Mouse (Mus musculus) CD4-positive, CD25-positive, alpha-beta regulatory T cell (primary cell): Measurements from ENCODE around the gene Trim31. TPM values are rescaled to one million over a fixed set of nuclear protein-coding genes. Genes with fewer than 3 reads are reported as not detected.

Source experiments
- polyA plus RNA-seq: library from polyadenylated mRNA; unstranded; fragments of 100-300 nt; shearing (Covaris generic); gene quantifications from one replicate; pipeline ENCODE4 v1.2.1, GENCODE M21; 2017

Gene Trim31
- polyA plus RNA-seq: not detected

GRCm38 (mm10) chr17:36897552-36898205 is at the start of gene Trim31:
Gene Trim31, plus strand, starts transcription at chr17:36898118.

GRCm38 (mm10) chr17:36866719-36867527 is 31.0 kb upstream of the Trim31 start, which contains the start of gene Trim15:
Gene Trim15, minus strand, starts transcription at chr17:36867210.

GRCm38 (mm10) chr17:36869284-36869954 is 28.5 kb upstream of the Trim31 start, which contains the start of gene Trim10:
Gene Trim10, plus strand, starts transcription at chr17:36869574.

GRCm38 (mm10) chr17:36890073-36890903 is 7.6 kb upstream of the Trim31 start, which contains the start of gene Trim40:
Gene Trim40, minus strand, starts transcription at chr17:36890123.

GRCm38 (mm10) chr17:36942791-36943471 is 45.0 kb downstream of the Trim31 start, which contains the start of gene Rnf39:
Gene Rnf39, plus strand, starts transcription at chr17:36942918.

GRCm38 (mm10) chr17:36950981-36951947 is 53.3 kb downstream of the Trim31 start, which contains the start of gene Ppp1r11:
Gene Ppp1r11, minus strand, starts transcription at chr17:36951741.

GRCm38 (mm10) chr17:36957999-36958743 is 60.3 kb downstream of the Trim31 start, which contains the start of the genes Znrd1 and Znrd1as:
Gene Znrd1, minus strand, starts transcription at chr17:36958559.
Gene Znrd1as, plus strand, starts transcription at chr17:36958592.

Other genes with a start within 250 kb of the Trim31 start
- gene H2-M1, start 225.9 kb upstream of the Trim31 start, polyA plus RNA-seq: not detected
- not detected for gene H2-M10.5, start 125.2 kb upstream of the Trim31 start, polyA plus RNA-seq
- gene H2-M10.6, start 85.9 kb upstream of the Trim31 start, polyA plus RNA-seq: not detected
- 133 TPM for gene Trim26, start 61.0 kb upstream of the Trim31 start, polyA plus RNA-seq
- 0.43 TPM for gene Trim15, start 30.9 kb upstream of the Trim31 start, polyA plus RNA-seq
- 0.07 TPM for gene Trim10, start 28.5 kb upstream of the Trim31 start, polyA plus RNA-seq
- not detected for gene Trim40, start 8.0 kb upstream of the Trim31 start, polyA plus RNA-seq
- gene Rnf39, start 44.8 kb downstream of the Trim31 start, polyA plus RNA-seq: 0.17 TPM
- 126 TPM for gene Ppp1r11, start 53.6 kb downstream of the Trim31 start, polyA plus RNA-seq
- 85.3 TPM for gene Znrd1, start 60.4 kb downstream of the Trim31 start, polyA plus RNA-seq
- gene Znrd1as, start 60.5 kb downstream of the Trim31 start, polyA plus RNA-seq: 6.6 TPM
- gene 2410137M14Rik, start 83.1 kb downstream of the Trim31 start, polyA plus RNA-seq: not detected
- gene H2-M5, start 91.4 kb downstream of the Trim31 start, polyA plus RNA-seq: not detected
- gene Zfp57, start 103.0 kb downstream of the Trim31 start, polyA plus RNA-seq: not detected
- not detected for gene Mog, start 125.3 kb downstream of the Trim31 start, polyA plus RNA-seq
- gene Gabbr1, start 147.8 kb downstream of the Trim31 start, polyA plus RNA-seq: 12.6 TPM
- gene Olfr90, start 190.4 kb downstream of the Trim31 start, polyA plus RNA-seq: 0.20 TPM
- not detected for gene Olfr91, start 200.2 kb downstream of the Trim31 start, polyA plus RNA-seq
- gene Olfr92, start 222.0 kb downstream of the Trim31 start, polyA plus RNA-seq: not detected